Mouse (Mus musculus): ENCODE measurements around the gene Ap1m2. TPM values are rescaled to one million over a fixed set of nuclear protein-coding genes. Genes with fewer than 3 reads are reported as not detected.

Gene Ap1m2
- total and polyA plus RNA-seq, 2 experiments, result 0.28 to 0.55 TPM

DNA sequence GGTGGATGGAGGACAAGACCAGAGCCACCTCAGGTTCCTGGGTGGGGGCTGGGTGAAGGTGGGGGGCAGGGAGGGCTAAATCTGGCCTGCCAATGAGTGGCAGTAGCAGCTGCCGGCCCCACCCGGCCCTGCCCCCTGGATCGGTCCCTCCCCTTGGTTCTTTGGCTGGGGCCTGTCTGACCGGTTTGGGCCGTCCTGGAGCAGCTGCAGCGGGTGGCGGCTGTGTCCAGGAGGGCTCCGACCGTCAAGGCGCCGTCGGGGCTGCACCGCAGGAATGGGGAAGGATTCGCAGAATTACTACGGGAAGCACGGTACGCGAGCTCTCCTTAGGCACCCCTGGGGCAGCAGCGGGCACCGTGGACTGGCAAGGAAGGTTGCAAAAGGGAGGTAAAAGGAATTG, 25.5 kb upstream of the Ap1m2 start:
- Histone ChIP-seq H3K4me3 (ENCODE audit: insufficient read depth, low read depth, low read length) (peak overlapping the region; percentile 39; the same call in 1 of the 2 replicates), H3K9ac (ENCODE audit: low read depth, low read length) (no peak overlapping the region; the same call in 1 of the 2 replicates)

DNA sequence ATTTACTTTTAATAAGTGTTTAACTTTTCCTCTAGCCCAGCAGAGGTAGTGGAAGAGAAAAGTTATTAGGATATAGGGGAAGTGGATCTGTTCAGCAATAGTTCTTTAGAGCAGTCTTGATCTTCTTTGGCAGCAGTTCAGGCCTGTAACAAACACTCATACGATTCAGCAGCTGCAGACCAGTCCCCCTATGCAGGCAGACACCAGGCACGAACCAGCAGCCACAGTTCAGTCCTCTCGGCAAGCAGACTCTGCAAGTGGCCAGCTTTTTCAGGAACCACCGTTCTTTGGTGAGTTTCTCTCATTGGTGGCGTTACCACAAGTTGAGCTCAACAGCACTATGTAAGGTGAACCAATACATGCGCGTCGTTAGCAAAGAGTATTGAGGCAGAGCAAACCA, 24.4 kb upstream of the Ap1m2 start:
- H3K4me3 ChIP-seq (ENCODE audit: insufficient read depth, low read depth, low read length), result no peak overlapping the region
- no peaks in the 10 kb centered on the region for H3K36me3 ChIP-seq (ENCODE audit: control insufficient read depth, insufficient read depth, low read length)
- H3K27ac ChIP-seq (replicated peaks; ENCODE audit: insufficient read depth, low read depth, low read length), result no peak overlapping the region
- no peaks in the 10 kb centered on the region for H3K4me1 ChIP-seq (ENCODE audit: control insufficient read depth, insufficient read depth, low read length)
- no peak for TF ChIP-seq CTCF (IDR thresholded peaks at IDR 0.05; ENCODE audit: low read depth, low read length)
- TF ChIP-seq POLR2A (IDR thresholded peaks at IDR 0.05; ENCODE audit: extremely low read depth, insufficient read depth, low read length), result no peak
- DNase-seq (ENCODE audit: extremely low read depth, low read depth, low spot score), result no peak
- no peak overlapping the region for H3K9ac ChIP-seq (ENCODE audit: low read depth, low read length)
- H3K27me3 ChIP-seq (ENCODE audit: control insufficient read depth, insufficient read depth, low read length), result peaks cover 3% of the 10 kb centered on the region; the same call in 1 of the 2 replicates
- 88% methylated on average over 8 of the region's 8 CpGs for WGBS
- H3K79me2 ChIP-seq (ENCODE audit: control insufficient read depth, insufficient read depth, low read length), result no peaks in the 10 kb centered on the region

More for the DNA sequence above, 25.5 kb upstream of the Ap1m2 start:
- Histone ChIP-seq H3K4me1 (ENCODE audit: control insufficient read depth, insufficient read depth, low read length) (no peaks in the 10 kb centered on the region), H3K36me3 (ENCODE audit: control insufficient read depth, insufficient read depth, low read length) (no peaks in the 10 kb centered on the region), H3K79me2 (ENCODE audit: control insufficient read depth, insufficient read depth, low read length) (no peaks in the 10 kb centered on the region), H3K27ac (replicated peaks; ENCODE audit: insufficient read depth, low read depth, low read length) (no peak overlapping the region), H3K27me3 (ENCODE audit: control insufficient read depth, insufficient read depth, low read length) (peaks cover 3% of the 10 kb centered on the region; the same call in 1 of the 2 replicates)
- DNase-seq (ENCODE audit: extremely low read depth, low read depth, low spot score), result no peak
- WGBS, result 26% methylated on average over 20 of the region's 20 CpGs
- TF ChIP-seq POLR2A (IDR thresholded peaks at IDR 0.05; ENCODE audit: extremely low read depth, insufficient read depth, low read length), result no peak
- TF ChIP-seq CTCF (IDR thresholded peaks at IDR 0.05; ENCODE audit: low read depth, low read length), result no peak

DNA sequence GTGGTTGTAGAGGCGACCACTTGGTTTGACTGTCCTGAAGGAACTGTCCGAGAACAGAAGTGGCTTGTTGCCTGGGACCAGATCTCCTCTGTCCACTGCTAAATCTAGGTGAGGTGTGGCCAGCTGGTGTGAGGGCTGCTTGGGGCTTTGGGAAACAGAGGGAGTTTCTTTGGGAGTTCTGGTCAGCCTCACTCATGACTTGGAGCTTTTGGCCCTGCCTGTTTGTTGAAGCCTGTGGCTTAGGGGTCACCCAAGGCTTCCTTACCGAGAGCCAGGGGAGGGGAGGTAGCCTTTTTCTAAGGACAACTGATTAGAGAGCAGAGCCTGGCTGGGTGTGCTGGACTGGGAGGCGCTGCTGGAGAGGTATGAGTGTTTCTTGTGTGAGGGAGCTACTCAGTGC, 23.3 kb upstream of the Ap1m2 start:
- H3K9ac ChIP-seq (ENCODE audit: low read depth, low read length), result no peak overlapping the region
- H3K4me1 ChIP-seq (ENCODE audit: control insufficient read depth, insufficient read depth, low read length), result no peaks in the 10 kb centered on the region
- no peak overlapping the region for H3K4me3 ChIP-seq (ENCODE audit: insufficient read depth, low read depth, low read length)
- H3K27me3 ChIP-seq (ENCODE audit: control insufficient read depth, insufficient read depth, low read length), result peaks cover 3% of the 10 kb centered on the region; the same call in 1 of the 2 replicates
- no peak for DNase-seq (ENCODE audit: extremely low read depth, low read depth, low spot score)
- no peaks in the 10 kb centered on the region for H3K79me2 ChIP-seq (ENCODE audit: control insufficient read depth, insufficient read depth, low read length)
- no peak overlapping the region for H3K27ac ChIP-seq (replicated peaks; ENCODE audit: insufficient read depth, low read depth, low read length)
- 88% methylated on average over 4 of the region's 4 CpGs for WGBS
- no peaks in the 10 kb centered on the region for H3K36me3 ChIP-seq (ENCODE audit: control insufficient read depth, insufficient read depth, low read length)
- TF ChIP-seq POLR2A (IDR thresholded peaks at IDR 0.05; ENCODE audit: extremely low read depth, insufficient read depth, low read length) (no peak), CTCF (IDR thresholded peaks at IDR 0.05; ENCODE audit: low read depth, low read length) (no peak)

DNA sequence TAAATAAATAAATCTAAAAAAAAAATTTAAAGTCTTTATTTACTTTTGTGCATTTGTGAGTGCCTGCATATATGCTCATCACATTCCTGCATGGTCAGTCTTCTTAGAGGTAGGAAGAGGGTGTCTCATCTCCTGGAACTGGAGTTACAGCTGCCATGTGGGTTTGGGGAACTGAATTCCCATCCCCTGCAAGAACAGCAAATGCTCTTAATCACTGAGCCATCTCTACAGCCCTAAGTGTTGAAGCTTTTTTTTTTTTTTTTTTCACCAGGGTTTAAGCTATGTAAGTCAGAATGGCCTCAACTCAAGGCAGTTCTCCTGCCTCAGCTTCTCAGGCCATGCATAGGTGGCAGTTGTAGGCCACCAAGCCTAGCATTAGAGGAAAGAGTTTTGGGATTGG, 22.6 kb upstream of the Ap1m2 start:
- Histone ChIP-seq H3K36me3 (ENCODE audit: control insufficient read depth, insufficient read depth, low read length) (no peaks in the 10 kb centered on the region), H3K4me3 (ENCODE audit: insufficient read depth, low read depth, low read length) (no peak overlapping the region), H3K27ac (replicated peaks; ENCODE audit: insufficient read depth, low read depth, low read length) (no peak overlapping the region), H3K9ac (ENCODE audit: low read depth, low read length) (no peak overlapping the region), H3K4me1 (ENCODE audit: control insufficient read depth, insufficient read depth, low read length) (no peaks in the 10 kb centered on the region), H3K79me2 (ENCODE audit: control insufficient read depth, insufficient read depth, low read length) (no peaks in the 10 kb centered on the region), H3K27me3 (ENCODE audit: control insufficient read depth, insufficient read depth, low read length) (peaks cover 3% of the 10 kb centered on the region; the same call in 1 of the 2 replicates)
- TF ChIP-seq CTCF (IDR thresholded peaks at IDR 0.05; ENCODE audit: low read depth, low read length) (no peak), POLR2A (IDR thresholded peaks at IDR 0.05; ENCODE audit: extremely low read depth, insufficient read depth, low read length) (no peak)
- no peak for DNase-seq (ENCODE audit: extremely low read depth, low read depth, low spot score)

DNA sequence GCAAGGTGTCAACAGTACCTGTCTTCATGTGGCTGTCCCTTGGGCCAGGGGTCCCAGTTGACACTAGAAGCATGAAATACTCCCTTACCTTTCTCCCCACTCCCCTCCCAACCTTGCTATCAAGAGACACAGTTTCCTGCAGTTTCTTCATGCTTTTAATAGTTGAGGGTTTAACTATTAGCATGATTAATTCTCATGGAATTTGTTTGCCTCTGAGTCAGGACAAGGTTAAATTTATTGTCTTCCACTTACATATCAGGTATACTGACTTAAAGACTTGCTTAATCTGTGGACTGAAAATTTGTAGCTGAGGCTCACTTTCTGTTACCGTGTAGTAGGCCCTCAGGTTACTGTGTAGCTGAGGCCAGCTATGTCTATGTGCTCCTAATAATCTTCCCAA, 21.4 kb upstream of the Ap1m2 start:
- no peaks in the 10 kb centered on the region for H3K36me3 ChIP-seq (ENCODE audit: control insufficient read depth, insufficient read depth, low read length)
- WGBS, result 97% methylated on average over 1 of the region's 1 CpGs
- H3K79me2 ChIP-seq (ENCODE audit: control insufficient read depth, insufficient read depth, low read length), result no peaks in the 10 kb centered on the region
- no peak overlapping the region for H3K4me3 ChIP-seq (ENCODE audit: insufficient read depth, low read depth, low read length)
- H3K4me1 ChIP-seq (ENCODE audit: control insufficient read depth, insufficient read depth, low read length), result no peaks in the 10 kb centered on the region
- DNase-seq (ENCODE audit: extremely low read depth, low read depth, low spot score), result no peak
- H3K27me3 ChIP-seq (ENCODE audit: control insufficient read depth, insufficient read depth, low read length), result peaks cover 3% of the 10 kb centered on the region; the same call in 1 of the 2 replicates
- no peak overlapping the region for H3K27ac ChIP-seq (replicated peaks; ENCODE audit: insufficient read depth, low read depth, low read length)
- no peak for TF ChIP-seq POLR2A (IDR thresholded peaks at IDR 0.05; ENCODE audit: extremely low read depth, insufficient read depth, low read length)
- no peak for TF ChIP-seq CTCF (IDR thresholded peaks at IDR 0.05; ENCODE audit: low read depth, low read length)
- no peak overlapping the region for H3K9ac ChIP-seq (ENCODE audit: low read depth, low read length)

DNA sequence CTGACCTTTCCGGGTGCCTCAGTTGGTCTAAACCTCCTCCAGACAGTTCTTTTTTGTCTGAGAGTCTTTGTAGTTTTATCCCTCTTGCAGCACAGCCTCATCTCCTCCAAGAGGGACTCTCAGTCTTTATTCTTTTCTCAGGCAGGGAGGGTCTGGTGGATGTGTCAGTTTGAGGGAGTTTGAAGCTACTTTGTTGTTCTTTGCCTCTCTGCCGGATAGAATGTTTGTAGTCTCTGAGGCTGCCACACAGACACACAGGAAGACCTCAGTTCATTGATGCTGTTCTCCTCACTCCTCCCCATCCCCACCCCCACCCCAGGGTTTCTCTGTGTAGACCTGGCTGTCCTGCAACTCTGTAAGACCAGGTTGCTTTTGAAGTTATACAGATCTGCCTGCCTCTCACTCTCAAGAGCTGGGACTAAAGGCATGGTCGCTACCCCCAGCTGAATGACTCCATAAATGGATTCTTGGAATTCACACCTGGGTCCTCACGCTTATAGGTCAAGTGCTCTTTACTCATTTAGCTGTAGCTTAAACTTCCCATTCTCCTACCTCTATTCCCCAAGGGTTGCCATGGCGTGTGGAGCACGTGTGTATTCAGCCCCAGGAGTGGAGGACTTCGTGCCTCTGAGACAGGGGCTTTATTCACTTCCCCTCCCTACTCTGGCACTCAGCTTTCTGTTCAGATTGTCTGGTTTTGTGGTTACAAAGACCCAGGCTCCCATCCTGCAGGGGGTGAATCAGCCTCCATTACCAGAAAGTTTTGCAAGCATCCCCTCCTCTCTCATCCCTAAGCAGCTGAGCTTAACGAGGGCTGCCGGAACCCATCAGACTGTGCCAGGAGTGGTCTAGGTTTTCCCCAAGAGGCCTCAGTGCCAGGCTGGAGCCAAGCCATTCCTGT, 20.3 kb upstream of the Ap1m2 start:
- Histone ChIP-seq H3K27me3 (ENCODE audit: control insufficient read depth, insufficient read depth, low read length) (no peaks in the 10 kb centered on the region), H3K27ac (replicated peaks; ENCODE audit: insufficient read depth, low read depth, low read length) (no peak overlapping the region), H3K4me3 (ENCODE audit: insufficient read depth, low read depth, low read length) (no peak overlapping the region), H3K79me2 (ENCODE audit: control insufficient read depth, insufficient read depth, low read length) (no peaks in the 10 kb centered on the region), H3K36me3 (ENCODE audit: control insufficient read depth, insufficient read depth, low read length) (no peaks in the 10 kb centered on the region), H3K4me1 (ENCODE audit: control insufficient read depth, insufficient read depth, low read length) (no peaks in the 10 kb centered on the region), H3K9ac (ENCODE audit: low read depth, low read length) (no peak overlapping the region)
- 72% methylated on average over 9 of the region's 9 CpGs for WGBS
- no peak for TF ChIP-seq CTCF (IDR thresholded peaks at IDR 0.05; ENCODE audit: low read depth, low read length)
- no peak for TF ChIP-seq POLR2A (IDR thresholded peaks at IDR 0.05; ENCODE audit: extremely low read depth, insufficient read depth, low read length)
- DNase-seq (ENCODE audit: extremely low read depth, low read depth, low spot score), result no peak

Data from liver, adult 2 months (tissue).